Mouse (Mus musculus): ENCODE data around the gene Mfsd13b. TPM values are rescaled to one million over a fixed set of nuclear protein-coding genes. Genes with fewer than 3 reads are reported as not detected.

The Mfsd13b gene
- polyA plus RNA-seq, 1 experiment from 2014 or later = not detected

GRCm38 (mm10) chr7:121034701-121035141, 52.4 kb downstream of the Mfsd13b start:
- Histone ChIP-seq H3K36me3 (replicated peaks; ENCODE audit: insufficient read depth, low read length) (no peaks in the 10 kb centered on the region), H3K9ac (replicated peaks) (peak overlapping the region; percentile 95), H3K27me3 (ENCODE audit: insufficient read depth, low read length) (no peaks in the 10 kb centered on the region), H3K9me3 (ENCODE audit: low read length) (no peaks in the 10 kb centered on the region), H3K4me1 (ENCODE audit: insufficient read depth) (peaks cover 14% of the 10 kb centered on the region), H3K27ac (ENCODE audit: low read depth) (peak overlapping the region; percentile 90), H3K4me2 (ENCODE audit: low read depth, low read length) (peak overlapping the region; percentile 76), H3K4me3 (ENCODE audit: low read depth, low read length) (peak overlapping the region; percentile 96)
- WGBS (ENCODE audit: insufficient replicate concordance) = 3% methylated on average over 52 of the region's 63 CpGs
- ATAC-seq (peak; percentile 78), DNase-seq (no peak)
- no peak for TF ChIP-seq EP300 (IDR thresholded peaks at IDR 0.05; ENCODE audit: low read depth)
- TF ChIP-seq CTCF (IDR thresholded peaks at IDR 0.05; ENCODE audit: low read depth) = no peak

- Histone ChIP-seq H3K27me3 (ENCODE audit: insufficient read depth, low read length) (no peaks in the 10 kb centered on the region), H3K4me1 (ENCODE audit: insufficient read depth) (peaks cover 14% of the 10 kb centered on the region), H3K4me3 (ENCODE audit: low read depth, low read length) (peak overlapping the region; percentile 96), H3K36me3 (replicated peaks; ENCODE audit: insufficient read depth, low read length) (no peaks in the 10 kb centered on the region), H3K27ac (ENCODE audit: low read depth) (peak overlapping the region; percentile 90), H3K9ac (replicated peaks) (peak overlapping the region; percentile 95), H3K9me3 (ENCODE audit: low read length) (no peaks in the 10 kb centered on the region), H3K4me2 (ENCODE audit: low read depth, low read length) (peak overlapping the region; percentile 76)
- 1% methylated on average over 23 of the region's 24 CpGs for WGBS (ENCODE audit: insufficient replicate concordance)
- ATAC-seq (peak; percentile 16; the same call in 1 of the 2 replicates), DNase-seq (no peak)
- TF ChIP-seq EP300 (IDR thresholded peaks at IDR 0.05; ENCODE audit: low read depth) (no peak), CTCF (IDR thresholded peaks at IDR 0.05; ENCODE audit: low read depth) (no peak)
These were observed 52.9 kb downstream of the Mfsd13b start for GRCm38 (mm10) chr7:121035161-121035721.

- 71% methylated on average over 4 of the region's 4 CpGs for WGBS (ENCODE audit: insufficient replicate concordance)
- no peak for ATAC-seq
These were observed 58.3 kb downstream of the Mfsd13b start for GRCm38 (mm10) chr7:121040595-121040994.

GRCm38 (mm10) chr7:121041989-121042388, 59.7 kb downstream of the Mfsd13b start:
- WGBS (ENCODE audit: insufficient replicate concordance) = 69% methylated on average over 1 of the region's 1 CpGs
- no peak for DNase-seq
- H3K36me3 ChIP-seq (replicated peaks; ENCODE audit: insufficient read depth, low read length) = no peaks in the 10 kb centered on the region
- H3K27ac ChIP-seq (ENCODE audit: low read depth) = peak overlapping the region; percentile 7; the same call in 1 of the 2 replicates
- H3K4me3 ChIP-seq (ENCODE audit: low read depth, low read length) = no peak overlapping the region
- peaks cover 38% of the 10 kb centered on the region for H3K4me1 ChIP-seq (ENCODE audit: insufficient read depth)
- H3K27me3 ChIP-seq (ENCODE audit: insufficient read depth, low read length) = no peaks in the 10 kb centered on the region
- no peak for TF ChIP-seq EP300 (IDR thresholded peaks at IDR 0.05; ENCODE audit: low read depth)
- TF ChIP-seq CTCF (IDR thresholded peaks at IDR 0.05; ENCODE audit: low read depth) = no peak
- ATAC-seq = no peak
- no peak overlapping the region for H3K4me2 ChIP-seq (ENCODE audit: low read depth, low read length)
- H3K9me3 ChIP-seq (ENCODE audit: low read length) = no peaks in the 10 kb centered on the region
- no peak overlapping the region for H3K9ac ChIP-seq (replicated peaks)

More at GRCm38 (mm10) chr7:121040595-121040994, 58.3 kb downstream of the Mfsd13b start:
- peaks cover 42% of the 10 kb centered on the region for H3K4me1 ChIP-seq (ENCODE audit: insufficient read depth)
- H3K9ac ChIP-seq (replicated peaks) = no peak overlapping the region
- no peak overlapping the region for H3K4me3 ChIP-seq (ENCODE audit: low read depth, low read length)
- H3K9me3 ChIP-seq (ENCODE audit: low read length) = no peaks in the 10 kb centered on the region
- TF ChIP-seq EP300 (IDR thresholded peaks at IDR 0.05; ENCODE audit: low read depth) (no peak), CTCF (IDR thresholded peaks at IDR 0.05; ENCODE audit: low read depth) (no peak)
- no peaks in the 10 kb centered on the region for H3K36me3 ChIP-seq (replicated peaks; ENCODE audit: insufficient read depth, low read length)
- H3K27me3 ChIP-seq (ENCODE audit: insufficient read depth, low read length) = no peaks in the 10 kb centered on the region
- no peak for DNase-seq
- H3K4me2 ChIP-seq (ENCODE audit: low read depth, low read length) = no peak overlapping the region
- no peak overlapping the region for H3K27ac ChIP-seq (ENCODE audit: low read depth)

GRCm38 (mm10) chr7:121043004-121043403, 60.7 kb downstream of the Mfsd13b start:
- Histone ChIP-seq H3K27ac (ENCODE audit: low read depth) (peak overlapping the region; percentile 45), H3K9me3 (ENCODE audit: low read length) (no peaks in the 10 kb centered on the region), H3K9ac (replicated peaks) (no peak overlapping the region), H3K36me3 (replicated peaks; ENCODE audit: insufficient read depth, low read length) (0 out of 2 replicates have a peak, but pooled peaks cover 2% of the 10 kb centered on the region), H3K27me3 (ENCODE audit: insufficient read depth, low read length) (no peaks in the 10 kb centered on the region), H3K4me2 (ENCODE audit: low read depth, low read length) (no peak overlapping the region), H3K4me1 (ENCODE audit: insufficient read depth) (peaks cover 38% of the 10 kb centered on the region), H3K4me3 (ENCODE audit: low read depth, low read length) (no peak overlapping the region)
- TF ChIP-seq EP300 (IDR thresholded peaks at IDR 0.05; ENCODE audit: low read depth) = no peak
- no peak for TF ChIP-seq CTCF (IDR thresholded peaks at IDR 0.05; ENCODE audit: low read depth)
- no peak for DNase-seq
- WGBS (ENCODE audit: insufficient replicate concordance) = 82% methylated on average over 3 of the region's 3 CpGs
- no peak for ATAC-seq

GRCm38 (mm10) chr7:121043510-121043909, 61.2 kb downstream of the Mfsd13b start:
- Histone ChIP-seq H3K27ac (ENCODE audit: low read depth) (peak overlapping the region; percentile 45; the same call in 1 of the 2 replicates), H3K4me2 (ENCODE audit: low read depth, low read length) (0 out of 2 replicates have a peak overlapping the region, but pooled peaks have one; percentile 0), H3K36me3 (replicated peaks; ENCODE audit: insufficient read depth, low read length) (0 out of 2 replicates have a peak, but pooled peaks cover 5% of the 10 kb centered on the region), H3K4me1 (ENCODE audit: insufficient read depth) (peaks cover 38% of the 10 kb centered on the region), H3K9me3 (ENCODE audit: low read length) (no peaks in the 10 kb centered on the region), H3K27me3 (ENCODE audit: insufficient read depth, low read length) (no peaks in the 10 kb centered on the region), H3K4me3 (ENCODE audit: low read depth, low read length) (no peak overlapping the region), H3K9ac (replicated peaks) (no peak overlapping the region)
- 46% methylated on average over 1 of the region's 1 CpGs for WGBS (ENCODE audit: insufficient replicate concordance)
- no peak for DNase-seq
- peak; percentile 63; the same call in 1 of the 2 replicates for ATAC-seq
- TF ChIP-seq CTCF (IDR thresholded peaks at IDR 0.05; ENCODE audit: low read depth) (no peak), EP300 (IDR thresholded peaks at IDR 0.05; ENCODE audit: low read depth) (no peak)

Measured in liver, postnatal 0 days (tissue).